Mouse (Mus musculus): Measurements from ENCODE around the gene Nfya. TPM values are rescaled to one million over a fixed set of nuclear protein-coding genes. Genes with fewer than 3 reads are reported as not detected.
"Not testable (repeated sequence)": the region's sequence is repeated elsewhere in the genome, so short reads cannot be mapped to it uniquely, and the experiment has no call there.

Gene Nfya
- polyA plus RNA-seq, 1 experiment from 2014 or later, result 9.3 TPM

DNA sequence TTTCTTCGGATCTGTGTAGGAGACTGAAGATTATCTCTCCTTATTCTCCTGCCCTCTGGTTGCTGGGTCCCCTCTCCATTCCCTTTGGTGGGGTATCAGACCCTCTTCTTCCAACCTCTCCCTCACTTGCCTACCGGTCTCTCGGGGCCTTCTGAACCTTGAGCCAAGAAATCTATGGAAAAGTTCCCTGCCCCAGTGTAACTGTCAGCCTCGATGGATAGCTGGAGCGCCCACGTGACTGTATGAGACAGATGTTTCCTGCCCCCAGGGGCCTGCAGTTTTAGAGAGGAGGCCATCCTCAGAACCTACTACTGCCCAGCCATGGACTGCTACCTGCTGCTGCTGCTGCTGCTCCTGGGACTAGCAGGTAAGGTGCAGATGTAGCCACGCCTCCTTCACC lies 50.1 kb downstream of the Nfya start, which contains the start of gene Treml1:
Gene Treml1 (plus strand): TSS at position 301 of the 400 bp plus-strand sequence.
- Histone ChIP-seq H3K27me3 (replicated peaks; ENCODE audit: control insufficient read depth, insufficient read depth, low read length) (no peaks in the 10 kb centered on the region), H3K4me3 (ENCODE audit: low read length) (no peak within 1 kb of the TSS), H3K9ac (ENCODE audit: low read depth, low read length) (no peak within 1 kb of the TSS), H3K27ac (ENCODE audit: low read length) (no peak within 1 kb of the TSS), H3K9me3 (ENCODE audit: control insufficient read depth, low read length) (no peaks in the 10 kb centered on the region), H3K4me1 (ENCODE audit: control insufficient read depth, insufficient read depth, low read length) (no peaks in the 10 kb centered on the region), H3K4me2 (ENCODE audit: low read depth, low read length) (no peak within 1 kb of the TSS), H3K36me3 (ENCODE audit: control insufficient read depth, insufficient read depth, low read length) (no peaks in the 10 kb centered on the region)
- 72% methylated on average over 7 of the region's 7 CpGs for WGBS
- ATAC-seq, result no peak

DNA sequence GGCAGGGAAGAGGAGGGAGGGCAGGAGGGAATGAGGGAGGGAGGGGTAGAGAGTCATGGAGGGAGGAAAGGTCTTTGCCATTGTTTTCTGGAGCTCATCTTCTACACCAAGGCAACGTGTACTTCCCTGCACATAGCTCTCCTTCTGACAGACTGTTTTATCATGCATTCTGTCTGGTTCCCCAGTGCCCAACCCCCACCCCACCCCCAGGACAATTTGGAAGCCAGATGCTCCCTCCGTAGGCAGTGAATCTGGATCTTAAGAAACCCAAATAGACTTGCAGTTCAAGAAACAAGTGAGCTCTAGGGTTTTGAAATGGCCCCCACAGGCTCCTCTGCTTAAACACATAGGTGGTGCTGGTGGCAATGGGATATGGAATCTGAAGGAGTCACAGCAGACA lies 51.8 kb downstream of the Nfya start:
- 41% methylated on average over 2 of the region's 2 CpGs for WGBS
- no peak overlapping the region for H3K9ac ChIP-seq (ENCODE audit: low read depth, low read length)
- no peak overlapping the region for H3K4me3 ChIP-seq (ENCODE audit: low read length)
- H3K27me3 ChIP-seq (replicated peaks; ENCODE audit: control insufficient read depth, insufficient read depth, low read length), result no peaks in the 10 kb centered on the region
- no peak for ATAC-seq
- no peak overlapping the region for H3K27ac ChIP-seq (ENCODE audit: low read length)
- H3K4me2 ChIP-seq (ENCODE audit: low read depth, low read length), result no peak overlapping the region
- no peaks in the 10 kb centered on the region for H3K9me3 ChIP-seq (ENCODE audit: control insufficient read depth, low read length)
- H3K36me3 ChIP-seq (ENCODE audit: control insufficient read depth, insufficient read depth, low read length), result no peaks in the 10 kb centered on the region
- no peaks in the 10 kb centered on the region for H3K4me1 ChIP-seq (ENCODE audit: control insufficient read depth, insufficient read depth, low read length)

DNA sequence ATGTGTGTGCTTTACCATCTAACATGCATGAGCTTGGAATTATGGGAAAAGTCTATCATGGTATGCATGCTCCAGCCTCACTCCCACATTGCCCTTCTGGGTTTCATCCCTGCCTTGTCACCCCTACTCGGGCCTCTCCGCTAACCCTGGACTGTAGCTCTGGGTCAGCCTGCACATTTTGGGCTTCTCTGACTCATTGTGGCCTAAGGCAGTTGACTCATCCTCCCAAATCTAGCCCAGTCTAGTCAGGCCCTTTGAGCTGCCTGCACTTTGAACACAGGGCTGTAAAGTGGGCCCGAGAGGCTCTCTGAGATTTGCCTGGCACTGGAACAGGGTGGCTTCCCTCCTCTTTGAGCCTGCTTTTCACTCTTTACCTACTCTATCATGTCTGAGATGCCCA lies 53.9 kb downstream of the Nfya start:
- ATAC-seq, result no peak
- 82% methylated on average over 3 of the region's 3 CpGs for WGBS
- H3K27ac ChIP-seq (ENCODE audit: low read length), result no peak overlapping the region
- H3K4me2 ChIP-seq (ENCODE audit: low read depth, low read length), result no peak overlapping the region
- H3K27me3 ChIP-seq (replicated peaks; ENCODE audit: control insufficient read depth, insufficient read depth, low read length), result no peaks in the 10 kb centered on the region
- no peaks in the 10 kb centered on the region for H3K36me3 ChIP-seq (ENCODE audit: control insufficient read depth, insufficient read depth, low read length)
- H3K9me3 ChIP-seq (ENCODE audit: control insufficient read depth, low read length), result no peaks in the 10 kb centered on the region
- H3K9ac ChIP-seq (ENCODE audit: low read depth, low read length), result no peak overlapping the region
- no peak overlapping the region for H3K4me3 ChIP-seq (ENCODE audit: low read length)
- H3K4me1 ChIP-seq (ENCODE audit: control insufficient read depth, insufficient read depth, low read length), result no peaks in the 10 kb centered on the region

DNA sequence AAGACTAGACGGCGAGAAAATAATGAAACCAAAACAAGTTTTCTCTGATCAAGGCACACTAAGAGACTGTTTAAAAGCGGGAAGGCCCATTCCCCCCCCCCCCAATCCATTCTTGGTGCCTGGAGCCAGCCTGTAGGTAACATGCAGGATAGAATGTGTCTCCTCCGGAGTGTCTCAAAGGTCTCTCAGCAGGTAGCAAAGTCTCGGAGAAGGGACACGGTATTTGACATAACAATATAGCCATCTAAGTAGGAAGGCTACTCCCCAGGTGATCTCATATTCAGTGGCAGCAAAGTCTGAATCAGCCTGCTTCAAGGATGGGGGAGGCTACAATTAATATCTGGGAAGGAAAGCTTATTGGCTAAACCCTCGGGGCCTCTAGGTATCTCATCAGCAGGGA lies 56.7 kb downstream of the Nfya start:
- H3K4me2 ChIP-seq (ENCODE audit: low read depth, low read length); H3K36me3 ChIP-seq (ENCODE audit: control insufficient read depth, insufficient read depth, low read length); H3K4me3 ChIP-seq (ENCODE audit: low read length); H3K9ac ChIP-seq (ENCODE audit: low read depth, low read length); H3K27me3 ChIP-seq (replicated peaks; ENCODE audit: control insufficient read depth, insufficient read depth, low read length); ATAC-seq; H3K9me3 ChIP-seq (ENCODE audit: control insufficient read depth, low read length); H3K4me1 ChIP-seq (ENCODE audit: control insufficient read depth, insufficient read depth, low read length); H3K27ac ChIP-seq (ENCODE audit: low read length): not testable (repeated sequence)
- 80% methylated on average over 7 of the region's 7 CpGs for whole genome bisulfite sequencing

DNA sequence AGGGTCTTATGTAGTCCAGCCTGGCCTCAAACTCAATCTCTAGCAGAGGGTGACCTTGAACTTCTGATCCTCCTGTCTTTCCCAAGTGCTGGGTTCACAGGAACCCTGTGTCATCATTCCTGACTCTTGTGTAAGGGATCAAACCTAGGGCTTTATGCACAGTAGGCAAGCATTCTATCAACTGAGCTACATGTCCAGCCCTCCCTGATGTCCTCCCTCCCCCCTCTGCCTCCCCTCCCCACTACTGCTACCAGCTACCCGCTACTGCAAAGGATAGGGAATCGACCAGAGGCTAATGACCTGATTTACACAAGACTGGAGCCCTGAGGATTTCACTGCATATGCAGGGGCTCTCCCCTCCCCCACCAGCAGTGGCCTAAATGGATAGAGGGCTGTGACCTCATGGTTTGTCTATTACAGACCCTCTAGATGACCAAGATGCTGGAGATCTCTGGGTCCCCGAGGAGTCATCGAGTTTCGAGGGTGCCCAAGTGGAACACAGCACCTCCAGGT lies 59.0 kb downstream of the Nfya start:
- no peak for ATAC-seq
- Histone ChIP-seq H3K4me1 (ENCODE audit: control insufficient read depth, insufficient read depth, low read length) (0 out of 2 replicates have a peak, but pooled peaks cover 2% of the 10 kb centered on the region), H3K27me3 (replicated peaks; ENCODE audit: control insufficient read depth, insufficient read depth, low read length) (no peaks in the 10 kb centered on the region), H3K4me3 (ENCODE audit: low read length) (no peak overlapping the region), H3K4me2 (ENCODE audit: low read depth, low read length) (no peak overlapping the region), H3K9ac (ENCODE audit: low read depth, low read length) (no peak overlapping the region), H3K9me3 (ENCODE audit: control insufficient read depth, low read length) (no peaks in the 10 kb centered on the region), H3K36me3 (ENCODE audit: control insufficient read depth, insufficient read depth, low read length) (no peaks in the 10 kb centered on the region), H3K27ac (ENCODE audit: low read length) (no peak overlapping the region)
- 70% methylated on average over 5 of the region's 5 CpGs for WGBS

DNA sequence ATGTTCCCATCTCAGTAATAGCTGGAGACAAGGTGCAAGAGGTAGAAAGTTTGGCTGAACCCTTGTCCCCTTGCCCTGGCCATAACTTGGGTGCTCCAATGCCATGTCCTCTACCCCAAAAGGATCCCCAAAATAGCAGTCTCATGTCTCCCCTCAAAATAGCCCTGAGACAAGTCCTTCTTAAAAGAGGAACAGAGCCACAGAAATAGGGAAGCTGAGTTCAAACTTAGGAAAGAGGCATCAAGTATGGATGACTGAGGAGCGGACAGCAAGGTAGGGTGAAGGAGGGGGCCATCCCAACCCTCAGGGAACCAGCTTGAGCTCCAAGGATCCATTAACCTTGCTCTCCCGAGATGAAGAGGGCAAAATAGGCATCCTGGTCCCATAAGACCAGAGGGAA lies 62.4 kb downstream of the Nfya start:
- no peaks in the 10 kb centered on the region for H3K9me3 ChIP-seq (ENCODE audit: control insufficient read depth, low read length)
- no peaks in the 10 kb centered on the region for H3K27me3 ChIP-seq (replicated peaks; ENCODE audit: control insufficient read depth, insufficient read depth, low read length)
- no peak overlapping the region for H3K9ac ChIP-seq (ENCODE audit: low read depth, low read length)
- no peak overlapping the region for H3K4me2 ChIP-seq (ENCODE audit: low read depth, low read length)
- no peak overlapping the region for H3K4me3 ChIP-seq (ENCODE audit: low read length)
- no peak for ATAC-seq
- H3K4me1 ChIP-seq (ENCODE audit: control insufficient read depth, insufficient read depth, low read length), result 0 out of 2 replicates have a peak, but pooled peaks cover 5% of the 10 kb centered on the region
- H3K27ac ChIP-seq (ENCODE audit: low read length), result no peak overlapping the region
- no peaks in the 10 kb centered on the region for H3K36me3 ChIP-seq (ENCODE audit: control insufficient read depth, insufficient read depth, low read length)
- WGBS, result 71% methylated on average over 2 of the region's 2 CpGs

DNA sequence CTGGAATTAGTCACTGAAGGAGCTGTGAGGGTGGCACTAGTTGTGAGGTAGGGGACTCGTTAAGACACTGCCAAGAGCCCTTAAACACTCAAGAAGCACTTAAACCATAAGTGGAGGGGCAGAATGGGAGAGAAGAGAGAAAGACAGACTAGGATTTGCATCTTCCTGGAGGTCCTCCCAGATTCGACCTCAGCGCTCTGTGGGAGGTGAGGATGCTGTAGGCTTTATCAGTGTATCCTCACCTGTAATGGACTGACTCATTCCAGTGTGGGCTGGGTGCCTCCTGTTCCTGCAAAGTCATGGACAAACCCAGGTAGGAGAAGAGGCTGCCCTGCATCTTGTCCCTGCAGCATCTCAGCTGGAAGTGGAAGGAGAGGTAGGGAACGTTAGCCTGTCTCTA lies 62.9 kb downstream of the Nfya start:
- Histone ChIP-seq H3K9ac (ENCODE audit: low read depth, low read length) (no peak overlapping the region), H3K27me3 (replicated peaks; ENCODE audit: control insufficient read depth, insufficient read depth, low read length) (no peaks in the 10 kb centered on the region), H3K9me3 (ENCODE audit: control insufficient read depth, low read length) (no peaks in the 10 kb centered on the region), H3K27ac (ENCODE audit: low read length) (no peak overlapping the region), H3K4me2 (ENCODE audit: low read depth, low read length) (no peak overlapping the region), H3K4me1 (ENCODE audit: control insufficient read depth, insufficient read depth, low read length) (0 out of 2 replicates have a peak, but pooled peaks cover 5% of the 10 kb centered on the region), H3K4me3 (ENCODE audit: low read length) (no peak overlapping the region), H3K36me3 (ENCODE audit: control insufficient read depth, insufficient read depth, low read length) (no peaks in the 10 kb centered on the region)
- ATAC-seq, result no peak
- WGBS, result 69% methylated on average over 4 of the region's 4 CpGs

DNA sequence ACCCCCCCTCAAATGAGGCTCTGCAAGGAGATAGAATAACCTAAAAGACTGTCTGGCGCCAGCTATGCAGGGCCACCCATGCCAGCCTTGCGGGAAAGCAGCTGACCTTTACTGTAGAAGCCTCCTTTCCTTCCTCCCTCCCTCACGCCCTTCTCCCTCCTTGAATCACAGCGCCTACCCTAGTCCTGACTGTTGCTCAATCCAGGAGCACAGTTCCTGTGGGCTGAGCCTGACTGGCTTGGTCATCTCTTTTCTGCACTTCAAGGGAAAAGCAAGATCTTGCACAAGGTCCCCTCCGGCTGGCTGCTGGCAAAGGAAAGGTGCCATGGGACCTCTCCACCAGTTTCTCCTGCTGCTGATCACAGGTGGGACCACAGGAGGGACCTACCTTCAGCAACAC lies 63.5 kb downstream of the Nfya start, which contains the start of gene Trem2:
Gene Trem2 (plus strand): TSS at position 171 of the 400 bp plus-strand sequence.
- H3K4me1 ChIP-seq (ENCODE audit: control insufficient read depth, insufficient read depth, low read length), result 0 out of 2 replicates have a peak, but pooled peaks cover 5% of the 10 kb centered on the region
- no peak within 1 kb of the TSS for H3K4me3 ChIP-seq (ENCODE audit: low read length)
- H3K4me2 ChIP-seq (ENCODE audit: low read depth, low read length), result no peak within 1 kb of the TSS
- 75% methylated on average over 5 of the region's 5 CpGs for WGBS
- H3K9me3 ChIP-seq (ENCODE audit: control insufficient read depth, low read length), result no peaks in the 10 kb centered on the region
- peak within 1 kb of the TSS; percentile 47; the same call in 1 of the 2 replicates for H3K27ac ChIP-seq (ENCODE audit: low read length)
- no peak within 1 kb of the TSS for H3K9ac ChIP-seq (ENCODE audit: low read depth, low read length)
- H3K36me3 ChIP-seq (ENCODE audit: control insufficient read depth, insufficient read depth, low read length), result no peaks in the 10 kb centered on the region
- peak; percentile 82 for ATAC-seq
- H3K27me3 ChIP-seq (replicated peaks; ENCODE audit: control insufficient read depth, insufficient read depth, low read length), result no peaks in the 10 kb centered on the region

DNA sequence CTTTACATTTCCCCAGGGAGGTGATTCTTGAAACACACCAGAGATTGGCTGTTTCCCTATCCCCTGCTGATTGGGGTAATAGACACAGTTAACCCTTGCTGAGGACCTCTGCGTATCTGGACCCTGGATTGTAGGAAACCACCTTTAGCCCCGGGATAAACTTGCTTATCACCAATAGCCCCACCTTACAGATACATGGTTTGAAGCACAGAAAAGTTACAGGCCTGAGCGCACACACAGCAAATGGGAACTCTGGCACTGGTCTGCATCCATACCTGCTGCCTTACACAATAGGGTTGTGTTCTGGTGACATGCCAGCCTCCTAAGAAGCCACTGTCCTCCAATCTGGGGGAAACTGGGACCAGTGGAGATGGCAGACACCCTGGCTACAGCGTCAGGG lies 63.9 kb downstream of the Nfya start:
- Histone ChIP-seq H3K4me2 (ENCODE audit: low read depth, low read length) (no peak overlapping the region), H3K4me1 (ENCODE audit: control insufficient read depth, insufficient read depth, low read length) (0 out of 2 replicates have a peak, but pooled peaks cover 5% of the 10 kb centered on the region), H3K36me3 (ENCODE audit: control insufficient read depth, insufficient read depth, low read length) (no peaks in the 10 kb centered on the region), H3K9ac (ENCODE audit: low read depth, low read length) (no peak overlapping the region), H3K27me3 (replicated peaks; ENCODE audit: control insufficient read depth, insufficient read depth, low read length) (no peaks in the 10 kb centered on the region), H3K9me3 (ENCODE audit: control insufficient read depth, low read length) (no peaks in the 10 kb centered on the region), H3K27ac (ENCODE audit: low read length) (peak overlapping the region; percentile 47; the same call in 1 of the 2 replicates), H3K4me3 (ENCODE audit: low read length) (no peak overlapping the region)
- peak; percentile 80 for ATAC-seq
- WGBS, result 50% methylated on average over 4 of the region's 4 CpGs

DNA sequence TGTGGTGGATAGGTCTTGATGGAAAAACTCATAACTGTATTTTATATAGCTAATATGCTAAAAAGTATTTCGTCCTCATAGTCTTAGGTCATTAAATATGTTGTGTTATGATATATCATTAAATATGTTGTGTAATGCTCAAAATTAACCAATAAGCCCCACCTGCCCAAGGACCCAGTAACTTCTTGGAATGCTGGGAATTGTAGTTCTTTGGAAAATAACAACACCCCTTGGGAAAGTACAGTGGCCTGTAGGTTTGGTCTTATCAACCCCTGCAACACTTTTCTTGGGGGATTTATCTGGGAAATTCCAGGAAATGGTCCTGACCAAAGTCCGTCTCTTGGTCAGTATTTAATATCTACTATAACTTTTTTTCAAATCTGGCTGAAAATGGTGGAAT lies 66.6 kb downstream of the Nfya start:
- 89% methylated on average over 2 of the region's 2 CpGs for whole genome bisulfite sequencing
- Histone ChIP-seq H3K4me3 (ENCODE audit: low read length) (no peak overlapping the region), H3K27ac (ENCODE audit: low read length) (no peak overlapping the region), H3K9ac (ENCODE audit: low read depth, low read length) (no peak overlapping the region), H3K36me3 (ENCODE audit: control insufficient read depth, insufficient read depth, low read length) (no peaks in the 10 kb centered on the region), H3K27me3 (replicated peaks; ENCODE audit: control insufficient read depth, insufficient read depth, low read length) (no peaks in the 10 kb centered on the region), H3K4me2 (ENCODE audit: low read depth, low read length) (no peak overlapping the region), H3K4me1 (ENCODE audit: control insufficient read depth, insufficient read depth, low read length) (0 out of 2 replicates have a peak, but pooled peaks cover 5% of the 10 kb centered on the region), H3K9me3 (ENCODE audit: control insufficient read depth, low read length) (no peaks in the 10 kb centered on the region)
- no peak for ATAC-seq

Measured in intestine, embryonic 16.5 days (tissue).